Mouse (Mus musculus) heart, adult 2 months (tissue): ENCODE measurements at regions not wholly inside any gene's neighbourhood (a gene's known extent, or its start where the extent isn't known, plus 50 kb on each side); places are given as distances from the start of the nearest gene placed in this dataset.

Source experiments
- CTCF ChIP-seq: fragments of 200-600 bp; IDR thresholded peaks from 2 replicates; pipeline ENCODE4 v1.8.1; 2022; ENCODE audit warnings: antibody characterized with exemption, mild to moderate bottlenecking, moderate library complexity
- EP300 ChIP-seq: fragments of 200-500 bp; IDR thresholded peaks from 2 replicates; pipeline ENCODE4 v1.6.1; 2011; ENCODE audit warnings: low read depth, low read length, control low read depth; ENCODE audit not compliant: insufficient read depth
- POLR2A ChIP-seq: fragments of 200-500 bp; IDR thresholded peaks from 2 replicates; pipeline ENCODE4 v1.6.1; 2011; ENCODE audit warnings: mild to moderate bottlenecking, low read depth, low read length, control low read depth; ENCODE audit not compliant: insufficient read depth

DNA sequence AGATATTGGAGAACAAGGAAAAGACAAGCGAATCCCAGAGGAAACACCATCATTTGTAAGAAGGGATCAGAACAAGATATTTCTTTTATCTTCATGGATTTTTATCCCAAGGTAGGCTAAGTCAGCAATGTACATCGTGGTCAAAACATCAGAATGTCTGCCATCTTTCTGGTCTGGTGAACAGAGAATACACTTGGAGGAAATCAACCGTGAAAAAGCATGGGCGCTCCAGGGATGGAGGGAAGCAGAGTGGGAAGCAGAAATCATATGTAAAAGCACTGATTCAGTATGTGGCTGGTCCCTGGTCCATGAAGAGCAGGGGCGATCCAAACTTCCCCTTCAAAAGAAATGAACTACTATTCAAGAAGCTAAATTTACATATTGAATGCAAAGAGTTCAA is 517.0 kb upstream of the Sel1l start:
- TF ChIP-seq CTCF (no peak), POLR2A (no peak), EP300 (no peak)
